Mouse (Mus musculus) neural tube, embryonic 11.5 days (tissue): ENCODE data around the gene Olfr1413. TPM values are rescaled to one million over a fixed set of nuclear protein-coding genes. Genes with fewer than 3 reads are reported as not detected.

Experiments
- ATAC-seq: fragments of 200-750 bp; cut with Nextera tagmentation; 2 replicates; pipeline ENCODE4 v1.8.0; 2017; ENCODE audit warnings: moderate number of reproducible peaks, mild to moderate bottlenecking, moderate TSS enrichment, moderate library complexity; ENCODE audit not compliant: insufficient read depth, low FRiP score, low TSS enrichment
- DNase-seq: peaks from one replicate; pipeline ENCODE4 v3.0.0-alpha.2; 2015; ENCODE audit warnings: low spot score
- H3K27ac ChIP-seq: fragments of 300-500 bp; sonication (generic); 2 replicates; pipeline ENCODE4 v1.5.1; 2014; ENCODE audit warnings: low read depth, mild to moderate bottlenecking, low read length
- H3K27me3 ChIP-seq: fragments of 300-500 bp; sonication (generic); 2 replicates; pipeline ENCODE4 v1.6.1; 2014; ENCODE audit warnings: mild to moderate bottlenecking, low read length, mixed read lengths; ENCODE audit not compliant: control insufficient read depth, insufficient read depth
- H3K36me3 ChIP-seq: fragments of 300-500 bp; sonication (generic); 2 replicates; pipeline ENCODE4 v1.6.1; 2014; ENCODE audit warnings: mild to moderate bottlenecking, low read length, moderate library complexity, mixed read lengths; ENCODE audit not compliant: control insufficient read depth, insufficient read depth
- H3K4me1 ChIP-seq: fragments of 300-500 bp; sonication (generic); 2 replicates; pipeline ENCODE4 v1.6.1; 2014; ENCODE audit warnings: low read length, mixed read lengths; ENCODE audit not compliant: control insufficient read depth, insufficient read depth
- H3K4me2 ChIP-seq: fragments of 300-500 bp; sonication (generic); 2 replicates; pipeline ENCODE4 v1.6.1; 2014; ENCODE audit warnings: low read depth, mild to moderate bottlenecking, moderate library complexity
- H3K4me3 ChIP-seq: fragments of 300-500 bp; sonication (generic); 2 replicates; pipeline ENCODE4 v1.5.1; 2014; ENCODE audit warnings: low read depth, low read length
- H3K9ac ChIP-seq: fragments of 300-500 bp; sonication (generic); 2 replicates; pipeline ENCODE4 v1.6.1; 2014; ENCODE audit warnings: mild to moderate bottlenecking, low read length
- H3K9me3 ChIP-seq: fragments of 300-500 bp; sonication (generic); 2 replicates; pipeline ENCODE4 v1.6.1; 2016; ENCODE audit warnings: low read length; ENCODE audit not compliant: control insufficient read depth
- WGBS: fragments of 180-500 bp; shearing (Covaris S2); extraction: QIAGEN DNeasy Blood & Tissue Kit; methylation state at CpG from one replicate; pipeline ENCODE4 v1.1.7; 2014; 5-methylcytosine and 5-hydroxymethylcytosine counted together
- polyA plus RNA-seq: library from polyadenylated mRNA; unstranded; fragments of >200 nt; fragmentation: Nextera tagmentation; extraction: Ambion mirVana; gene quantifications from 2 replicates; pipeline ENCODE4 v1.2.1, GENCODE M21; 2014

Gene Olfr1413
- polyA plus RNA-seq, 1 experiment from 2014 or later: not detected

- 82% methylated on average over 1 of the region's 1 CpGs for WGBS
- Histone ChIP-seq H3K27ac (no peak within 1 kb of the TSS), H3K9me3 (no peaks in the 10 kb centered on the region), H3K9ac (no peak within 1 kb of the TSS), H3K27me3 (no peaks in the 10 kb centered on the region), H3K4me3 (no peak within 1 kb of the TSS), H3K36me3 (no peaks in the 10 kb centered on the region), H3K4me1 (no peaks in the 10 kb centered on the region), H3K4me2 (no peak within 1 kb of the TSS)
- ATAC-seq (no peak), DNase-seq (no peak)
Measured at GRCm38 (mm10) chr1:92605482-92605881, 34.4 kb downstream of the Olfr1413 start, which contains the start of gene Olfr1410. Gene Olfr1410, plus strand, starts transcription at chr1:92605782.

- Histone ChIP-seq H3K4me2 (no peak overlapping the region), H3K27me3 (no peaks in the 10 kb centered on the region), H3K9me3 (no peaks in the 10 kb centered on the region), H3K27ac (no peak overlapping the region), H3K9ac (no peak overlapping the region), H3K36me3 (no peaks in the 10 kb centered on the region), H3K4me3 (no peak overlapping the region), H3K4me1 (no peaks in the 10 kb centered on the region)
- 85% methylated on average over 4 of the region's 4 CpGs for whole genome bisulfite sequencing
- ATAC-seq (no peak), DNase-seq (no peak)
Measured at GRCm38 (mm10) chr1:92607711-92608110, 36.6 kb downstream of the Olfr1413 start.

- Histone ChIP-seq H3K27ac (no peak overlapping the region), H3K9ac (no peak overlapping the region), H3K4me2 (no peak overlapping the region), H3K36me3 (no peaks in the 10 kb centered on the region), H3K4me3 (no peak overlapping the region), H3K4me1 (no peaks in the 10 kb centered on the region), H3K9me3 (no peaks in the 10 kb centered on the region), H3K27me3 (no peaks in the 10 kb centered on the region)
- WGBS: 9% methylated on average over 5 of the region's 5 CpGs
- no peak for ATAC-seq
- peak; percentile 40 for DNase-seq
Measured at GRCm38 (mm10) chr1:92611008-92611407, 39.9 kb downstream of the Olfr1413 start.

- no peak overlapping the region for H3K4me2 ChIP-seq
- no peak overlapping the region for H3K27ac ChIP-seq
- no peak overlapping the region for H3K4me3 ChIP-seq
- 49% methylated on average over 4 of the region's 4 CpGs for whole genome bisulfite sequencing
- H3K36me3 ChIP-seq: no peaks in the 10 kb centered on the region
- ATAC-seq (no peak), DNase-seq (no peak)
- H3K9ac ChIP-seq: no peak overlapping the region
- H3K4me1 ChIP-seq: no peaks in the 10 kb centered on the region
- no peaks in the 10 kb centered on the region for H3K9me3 ChIP-seq
- H3K27me3 ChIP-seq: no peaks in the 10 kb centered on the region
Measured at GRCm38 (mm10) chr1:92613175-92613574, 42.1 kb downstream of the Olfr1413 start.

DNA sequence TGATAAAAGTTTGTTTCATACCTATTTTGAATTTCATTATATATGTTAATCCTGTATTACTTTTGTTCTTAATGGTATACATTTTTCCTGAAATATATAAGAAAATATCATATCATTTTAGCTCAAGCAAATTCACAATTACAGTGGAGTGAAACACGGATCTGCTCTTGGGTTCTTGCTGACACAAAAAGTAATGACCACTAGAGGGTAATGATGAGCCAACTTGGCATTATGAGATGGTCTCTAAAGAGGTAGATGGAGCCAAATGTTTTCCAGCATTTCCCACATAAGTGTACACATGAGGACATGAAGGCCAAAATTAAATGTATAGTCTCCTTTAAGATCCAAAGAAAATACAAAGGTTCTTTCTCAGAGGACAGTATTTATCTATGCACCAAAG is 43.4 kb downstream of the Olfr1413 start:
- DNase-seq (no peak), ATAC-seq (no peak)
- H3K27me3 ChIP-seq: no peaks in the 10 kb centered on the region
- no peaks in the 10 kb centered on the region for H3K9me3 ChIP-seq
- H3K4me3 ChIP-seq: no peak overlapping the region
- WGBS: 12% methylated on average over 1 of the region's 1 CpGs
- no peak overlapping the region for H3K27ac ChIP-seq
- H3K9ac ChIP-seq: no peak overlapping the region
- H3K4me1 ChIP-seq: no peaks in the 10 kb centered on the region
- no peak overlapping the region for H3K4me2 ChIP-seq
- H3K36me3 ChIP-seq: no peaks in the 10 kb centered on the region

GRCm38 (mm10) chr1:92616046-92616445 is 44.9 kb downstream of the Olfr1413 start:
- H3K27me3 ChIP-seq: no peaks in the 10 kb centered on the region
- ATAC-seq (no peak), DNase-seq (no peak)
- no peak overlapping the region for H3K4me2 ChIP-seq
- WGBS: 74% methylated on average over 1 of the region's 1 CpGs
- H3K4me3 ChIP-seq: no peak overlapping the region
- no peaks in the 10 kb centered on the region for H3K4me1 ChIP-seq
- H3K9me3 ChIP-seq: no peaks in the 10 kb centered on the region
- no peak overlapping the region for H3K27ac ChIP-seq
- no peak overlapping the region for H3K9ac ChIP-seq
- no peaks in the 10 kb centered on the region for H3K36me3 ChIP-seq

DNA sequence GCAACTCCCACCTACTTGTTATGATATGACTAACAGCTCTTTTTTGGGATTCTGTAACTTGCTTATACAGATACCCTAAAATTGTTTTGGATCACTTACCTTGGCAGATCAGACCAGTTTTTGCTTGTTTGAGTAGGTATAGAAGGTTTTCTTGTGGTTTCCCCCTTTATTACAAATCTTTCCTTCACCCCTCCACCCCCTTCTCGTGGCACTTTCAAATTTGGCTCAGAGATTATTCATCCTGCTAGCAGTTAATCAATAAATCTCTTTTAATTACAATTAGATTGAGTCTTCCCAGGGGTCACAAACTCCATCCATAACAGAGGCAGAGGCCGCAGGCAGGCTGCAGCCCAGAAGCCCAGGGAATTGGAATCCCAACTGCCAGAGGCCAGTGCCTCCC is 46.4 kb downstream of the Olfr1413 start, which contains the start of gene Olfr12:
TSS of gene Olfr12 (plus strand) at position 301 of the 400 bp plus-strand sequence.
- ATAC-seq: no peak
- Histone ChIP-seq H3K9me3 (no peaks in the 10 kb centered on the region), H3K4me1 (no peaks in the 10 kb centered on the region), H3K36me3 (no peaks in the 10 kb centered on the region), H3K4me2 (no peak within 1 kb of the TSS), H3K9ac (no peak within 1 kb of the TSS), H3K4me3 (no peak within 1 kb of the TSS), H3K27me3 (no peaks in the 10 kb centered on the region), H3K27ac (no peak within 1 kb of the TSS)
- 54% methylated on average over 2 of the region's 2 CpGs for WGBS
- DNase-seq: no peak

- Histone ChIP-seq H3K9me3 (no peaks in the 10 kb centered on the region), H3K36me3 (no peaks in the 10 kb centered on the region), H3K4me2 (no peak overlapping the region), H3K27me3 (no peaks in the 10 kb centered on the region), H3K4me3 (no peak overlapping the region), H3K27ac (no peak overlapping the region), H3K4me1 (no peaks in the 10 kb centered on the region), H3K9ac (no peak overlapping the region)
- no peak for DNase-seq
- WGBS: 70% methylated on average over 4 of the region's 4 CpGs
- no peak for ATAC-seq
Measured at GRCm38 (mm10) chr1:92618360-92618759, 47.2 kb downstream of the Olfr1413 start.
